Mouse (Mus musculus): ENCODE results near the gene Dennd1a.
"Not testable (repeated sequence)": the region's sequence is repeated elsewhere in the genome, so short reads cannot be mapped to it uniquely, and the experiment has no call there.

Gene Dennd1a

DNA sequence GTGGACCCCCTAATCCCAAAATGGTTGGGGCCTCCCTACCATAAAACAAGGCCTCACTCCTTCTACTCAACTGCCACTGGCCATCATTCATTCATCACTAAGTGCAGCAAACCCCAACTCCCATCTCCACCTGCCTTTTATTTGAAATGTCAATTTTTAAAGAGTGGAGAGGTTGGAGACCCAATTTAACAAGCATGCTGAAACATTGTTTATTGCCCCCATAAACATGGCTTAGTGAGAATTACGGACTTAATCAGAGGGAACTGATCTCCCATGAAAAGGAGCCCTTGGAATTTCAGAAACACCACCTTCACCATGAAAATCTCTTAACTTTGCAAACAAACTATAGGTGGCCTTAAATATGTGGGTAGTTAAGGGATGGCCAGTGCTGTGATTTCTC lies 315.5 kb downstream of the Dennd1a start:
- DNase-seq (ENCODE audit: low spot score in 2 of 2): no peak

DNA sequence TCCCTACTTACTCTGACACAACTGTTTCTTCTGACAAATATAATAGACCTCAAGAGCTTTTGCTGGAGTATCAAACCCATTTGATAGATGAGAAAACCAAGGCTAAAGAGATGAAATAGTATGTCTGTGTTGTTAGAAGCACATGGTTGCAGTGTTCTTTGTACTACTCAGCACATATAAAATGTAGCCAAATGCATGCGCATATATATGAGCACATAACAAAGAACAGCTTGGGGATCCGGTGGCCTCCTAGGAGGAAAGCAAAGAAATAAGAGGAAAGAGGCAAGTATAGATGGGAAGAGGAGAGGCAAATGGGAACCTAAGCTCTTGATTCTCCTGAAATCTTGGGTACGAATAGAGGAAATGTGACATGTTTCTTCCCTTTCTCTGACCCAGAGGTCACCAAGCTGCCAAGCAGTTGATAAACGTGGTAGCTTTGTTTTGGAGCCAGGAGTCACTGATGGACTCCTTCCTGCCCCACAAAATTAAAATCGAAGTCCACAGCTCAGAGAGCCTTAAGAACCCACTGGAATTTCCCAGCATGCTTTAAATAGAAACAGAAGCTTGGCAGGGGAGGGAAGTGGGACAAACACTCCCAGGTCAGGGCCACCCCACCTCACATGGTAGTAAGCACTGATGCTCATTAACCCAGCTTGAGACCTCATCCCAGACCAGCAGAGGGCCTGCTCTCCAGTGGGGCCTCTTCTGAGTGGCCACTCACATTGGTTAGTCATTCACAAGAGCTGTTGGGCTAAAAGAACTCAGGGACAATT lies 317.3 kb downstream of the Dennd1a start:
- no peak for DNase-seq (ENCODE audit: low spot score in 2 of 2)

DNA sequence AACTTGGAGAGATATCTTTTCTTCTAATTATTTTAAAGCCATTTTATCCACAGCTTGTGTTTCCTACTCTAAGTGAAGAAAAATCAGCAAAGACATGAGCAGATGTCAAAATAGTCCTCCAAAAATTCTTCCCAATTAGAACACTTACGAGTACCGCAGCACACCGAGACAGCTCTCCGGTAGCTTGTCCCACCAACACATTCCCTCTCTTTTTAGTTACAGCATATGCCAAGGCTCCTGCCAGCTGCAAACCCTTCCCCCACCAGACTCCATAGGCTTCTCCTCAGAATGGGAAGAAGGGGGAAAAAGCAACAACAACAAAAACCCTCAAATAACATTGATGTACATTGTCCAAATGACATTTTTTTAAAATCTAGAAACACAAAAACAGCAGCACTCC lies 322.7 kb downstream of the Dennd1a start:
- DNase-seq (ENCODE audit: low spot score in 2 of 2): no peak

DNA sequence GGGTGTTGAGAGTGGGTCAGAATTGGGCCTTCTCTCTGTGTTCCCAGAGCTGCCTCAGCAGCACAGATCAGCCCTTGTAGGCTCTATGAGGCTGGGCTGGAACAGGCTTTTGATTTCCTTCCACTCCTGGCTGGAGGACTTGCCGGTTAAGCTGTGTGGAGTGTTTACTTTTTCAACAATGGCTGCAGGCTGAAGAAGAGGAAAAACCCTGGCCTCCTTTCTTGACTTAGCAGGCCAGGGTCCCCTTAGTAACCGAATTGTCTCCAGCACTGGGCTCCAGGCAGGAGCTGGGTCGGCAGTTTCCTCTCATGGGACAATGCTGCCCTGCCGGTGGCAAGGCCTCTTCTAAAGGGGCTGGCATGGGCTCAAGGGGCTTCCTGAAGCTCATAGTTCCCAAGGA lies 323.8 kb downstream of the Dennd1a start:
- DNase-seq (ENCODE audit: low spot score in 2 of 2): no peak

DNA sequence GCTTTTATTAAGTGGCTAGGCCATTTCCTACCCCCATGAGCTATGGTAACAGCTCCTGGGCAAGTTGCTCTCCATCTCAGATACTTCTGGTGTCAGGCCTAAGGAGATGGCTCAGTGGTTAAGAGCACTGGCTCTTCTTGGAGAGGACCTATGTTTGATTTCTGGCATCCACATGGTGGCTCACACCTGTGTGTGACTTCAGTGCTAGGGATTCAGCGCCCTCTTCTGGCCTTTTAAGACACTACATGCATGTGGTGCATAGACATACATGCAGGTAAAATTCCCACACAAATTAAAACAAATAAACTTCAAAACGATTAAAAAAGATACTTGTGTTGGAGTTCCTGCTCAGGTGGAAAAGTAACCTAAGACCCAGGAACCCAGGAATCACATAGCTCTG lies 338.8 kb downstream of the Dennd1a start:
- peak in 1 of 2 experiments; percentile 18 for DNase-seq (ENCODE audit: low spot score in 2 of 2)

DNA sequence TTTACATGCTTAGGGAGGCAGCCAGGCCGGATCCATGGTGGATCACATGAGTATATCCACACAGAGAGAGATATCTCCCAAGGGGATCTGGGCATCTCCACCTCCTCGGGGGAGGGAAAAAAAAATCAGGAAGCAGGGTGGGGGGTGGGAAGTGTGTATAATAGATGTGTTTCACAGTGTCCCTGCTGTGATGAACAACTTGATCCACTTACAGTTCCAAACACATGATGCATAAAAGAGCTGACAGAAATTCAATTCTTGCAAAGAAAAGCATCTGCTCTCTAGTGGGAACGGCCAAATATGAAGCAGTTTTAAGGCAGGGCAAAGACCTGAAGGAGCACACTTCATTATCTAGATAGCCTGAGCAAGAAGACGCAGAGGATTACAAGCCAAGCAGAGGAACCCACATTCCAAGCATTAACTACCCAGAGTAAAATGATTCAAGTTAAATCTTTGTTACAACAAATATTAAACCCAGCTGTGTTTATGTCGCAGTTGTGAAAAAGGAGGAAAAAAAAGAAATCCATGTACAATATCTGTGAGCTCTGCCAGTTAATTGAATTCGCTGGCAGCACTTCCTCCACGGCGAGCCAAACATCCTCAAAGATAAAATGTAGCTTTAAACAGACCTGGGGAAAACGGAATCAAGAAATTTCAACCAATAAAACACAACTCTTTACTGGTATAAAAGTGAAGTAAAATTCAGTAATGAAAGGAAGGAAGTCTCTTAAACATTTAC lies 341.4 kb downstream of the Dennd1a start:
- DNase-seq (ENCODE audit: low spot score in 2 of 2): no peak

DNA sequence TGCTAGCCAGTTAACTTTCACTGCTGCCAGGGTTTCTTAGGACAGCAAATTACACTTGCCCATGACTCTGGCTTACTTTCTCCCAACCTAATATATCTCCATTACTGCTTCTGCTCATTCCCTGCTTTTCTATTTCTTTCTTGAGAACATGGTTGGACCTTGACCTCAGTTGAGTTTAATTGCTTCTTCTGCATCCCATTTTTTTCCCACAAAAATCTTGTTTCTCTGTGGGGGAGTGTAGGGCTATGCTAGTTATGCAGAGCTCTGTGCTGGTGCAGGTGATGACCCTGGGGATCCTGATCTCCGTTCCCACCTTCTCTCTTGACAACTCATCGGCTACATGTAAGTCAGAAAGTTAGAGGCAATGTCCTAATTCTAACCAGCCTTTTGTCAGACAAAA lies 344.3 kb downstream of the Dennd1a start:
- DNase-seq (ENCODE audit: low spot score in 2 of 2): no peak

DNA sequence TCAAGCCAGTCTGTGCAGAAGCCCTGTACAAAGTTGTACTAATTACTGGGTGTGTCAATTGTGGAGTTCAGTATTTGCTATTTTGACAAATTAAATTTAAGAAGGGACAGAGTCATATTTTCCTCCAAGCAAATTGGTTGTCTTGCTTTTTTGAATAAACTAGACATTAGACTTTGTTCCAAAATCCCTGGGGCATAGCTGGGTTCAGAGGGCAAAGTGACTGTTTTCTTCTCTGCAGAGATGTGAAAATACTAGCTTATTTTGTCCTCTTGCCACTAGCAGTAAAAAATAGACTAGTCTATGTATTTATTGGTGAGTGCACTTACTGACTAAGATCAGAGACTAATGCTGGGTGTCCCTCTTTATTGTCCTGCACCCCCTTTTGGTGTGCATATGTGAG lies 345.4 kb downstream of the Dennd1a start:
- DNase-seq (ENCODE audit: low spot score in 2 of 2): no peak

DNA sequence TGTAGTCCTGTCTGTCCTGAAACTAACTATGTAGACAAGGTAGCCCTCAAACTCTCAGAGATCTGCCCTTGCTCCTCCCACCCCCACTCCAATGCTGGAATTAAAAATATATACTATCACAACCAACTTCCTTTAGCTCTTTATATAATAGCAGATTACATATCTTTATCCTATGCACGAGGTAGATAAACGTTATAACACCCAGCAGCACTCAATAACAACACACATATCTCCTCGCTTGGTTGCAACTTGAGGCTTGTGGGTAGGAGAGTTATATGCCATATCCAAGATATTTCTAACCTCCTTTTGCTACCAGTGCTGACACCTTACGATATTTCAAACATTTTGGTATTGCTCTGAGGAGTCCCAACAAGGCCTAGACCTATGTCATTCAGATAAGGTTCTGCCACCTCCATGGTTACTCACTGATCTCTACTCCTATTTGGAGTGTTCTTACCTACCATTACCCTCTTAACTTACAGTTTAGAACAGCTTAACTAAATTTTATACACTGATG lies 346.3 kb downstream of the Dennd1a start:
- no peak for DNase-seq (ENCODE audit: low spot score in 2 of 2)

DNA sequence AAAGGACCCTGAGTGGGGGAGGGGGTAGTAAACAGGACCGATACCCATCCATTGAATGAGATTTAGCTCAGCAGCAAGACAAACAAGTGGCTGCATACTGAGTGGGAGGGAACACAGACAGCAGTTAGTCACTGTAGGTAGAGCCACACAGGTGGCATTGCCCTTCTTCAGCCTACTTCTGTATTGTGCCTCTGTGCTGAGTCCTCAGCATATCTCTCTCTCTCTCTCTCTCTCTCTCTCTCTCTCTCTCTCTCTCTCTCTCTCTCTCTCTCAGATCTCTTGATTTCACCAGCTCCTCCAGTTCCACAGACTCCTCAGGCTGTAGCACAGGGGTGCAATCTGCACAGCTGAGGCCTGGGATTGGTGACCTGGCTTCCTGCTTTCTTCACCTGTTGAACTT lies 347.2 kb downstream of the Dennd1a start:
- DNase-seq (ENCODE audit: low spot score in 2 of 2): no peak

DNA sequence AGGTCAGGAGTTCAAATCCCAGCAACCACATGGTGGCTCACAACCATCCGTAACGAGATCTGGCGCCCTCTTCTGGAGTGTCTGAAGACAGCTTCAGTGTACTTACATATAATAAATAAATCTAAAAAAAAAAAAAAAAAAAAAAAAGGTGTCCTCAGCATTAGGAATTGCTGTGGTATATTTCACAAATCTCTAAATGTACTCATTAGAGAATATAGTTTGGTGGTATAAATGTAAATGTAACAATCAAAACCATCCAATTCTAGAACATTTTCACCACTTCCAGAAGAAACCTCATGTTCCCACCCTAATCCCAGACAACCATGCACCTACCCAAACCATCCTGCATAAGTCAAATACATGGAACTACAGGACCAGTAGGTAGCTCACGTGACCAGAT lies 350.3 kb downstream of the Dennd1a start:
- DNase-seq (ENCODE audit: low spot score in 2 of 2): not testable (repeated sequence)

DNA sequence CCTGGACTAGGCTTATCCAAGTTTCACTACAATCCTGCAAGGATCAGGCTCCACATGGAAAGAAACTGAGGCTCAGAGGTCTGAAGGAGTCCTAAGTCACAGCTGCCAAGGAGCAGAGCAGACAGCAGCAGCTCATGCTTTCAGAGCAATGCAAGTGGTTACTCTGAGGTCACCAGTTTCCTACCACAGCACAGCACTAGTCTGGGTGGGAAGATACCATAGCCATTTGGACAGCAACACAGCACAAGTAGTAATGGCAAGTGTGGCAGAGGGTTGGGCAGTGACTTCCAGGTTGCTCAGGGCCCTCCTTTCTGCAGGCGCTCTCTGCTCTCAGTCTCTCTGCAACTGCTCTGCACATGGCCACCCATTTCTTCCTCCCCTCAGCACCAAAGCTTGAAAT lies 354.9 kb downstream of the Dennd1a start:
- DNase-seq (ENCODE audit: low spot score in 2 of 2): no peak

DNA sequence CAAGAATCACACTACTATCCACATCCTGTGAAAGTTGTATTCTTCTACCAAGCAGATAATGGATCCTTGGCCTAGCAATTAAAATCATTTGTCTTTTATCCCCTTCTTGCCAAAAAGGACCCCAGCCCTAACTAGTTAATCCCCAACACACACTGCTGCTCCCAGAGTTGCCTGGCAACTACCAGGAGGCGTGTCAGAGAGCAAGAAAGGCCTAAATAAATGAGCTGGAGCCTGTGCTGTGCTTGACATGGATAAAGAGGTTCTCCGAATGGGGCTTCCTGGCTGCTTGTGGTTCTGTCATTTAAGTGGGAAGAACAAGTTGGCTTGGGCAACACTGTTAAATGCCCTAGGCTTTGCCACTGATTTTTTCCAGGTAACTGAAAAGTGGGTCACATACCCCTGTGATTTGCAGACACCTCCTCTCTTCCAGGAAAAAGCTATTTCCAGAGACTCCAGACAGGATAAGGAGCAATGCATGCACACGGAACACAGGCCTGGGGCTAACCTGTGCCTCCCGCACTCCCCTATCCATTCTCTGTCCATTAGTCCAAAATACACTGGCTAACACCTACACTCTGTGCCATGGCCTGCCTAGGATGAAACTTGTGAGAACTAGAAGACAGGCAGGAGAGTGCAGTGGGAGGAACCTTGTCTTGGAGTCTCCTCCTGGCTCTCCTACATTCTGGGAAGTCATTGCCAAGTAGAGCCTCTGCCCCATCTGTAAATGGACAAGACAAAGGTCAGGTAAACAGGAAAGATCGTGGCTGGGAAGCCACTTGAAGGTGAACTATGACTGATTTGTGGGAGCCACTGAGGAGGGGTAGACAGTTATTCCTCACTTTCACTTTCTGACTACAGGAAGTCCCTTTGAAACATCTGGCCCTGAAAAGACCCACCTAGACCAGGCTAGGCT lies 355.9 kb downstream of the Dennd1a start:
- DNase-seq (ENCODE audit: low spot score in 2 of 2): no peak

DNA sequence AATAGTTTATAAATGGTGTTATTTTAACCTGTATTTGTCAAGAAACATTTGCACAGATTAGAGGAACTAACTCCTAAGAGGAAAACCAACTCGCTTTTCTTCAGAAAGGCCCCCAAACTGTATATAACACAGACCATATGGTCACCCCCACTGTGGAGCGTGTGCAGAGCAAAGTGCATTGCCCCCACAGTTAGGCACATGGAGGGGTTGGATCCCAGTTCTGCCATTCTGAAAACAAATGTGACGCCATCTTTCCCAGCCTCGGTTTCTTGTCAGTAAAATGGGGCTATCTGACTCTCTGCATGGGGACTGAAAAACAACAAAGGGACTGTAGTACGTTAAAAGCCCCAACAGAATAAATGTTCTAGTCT lies 361.1 kb downstream of the Dennd1a start:
- DNase-seq (ENCODE audit: low spot score in 2 of 2): no peak

DNA sequence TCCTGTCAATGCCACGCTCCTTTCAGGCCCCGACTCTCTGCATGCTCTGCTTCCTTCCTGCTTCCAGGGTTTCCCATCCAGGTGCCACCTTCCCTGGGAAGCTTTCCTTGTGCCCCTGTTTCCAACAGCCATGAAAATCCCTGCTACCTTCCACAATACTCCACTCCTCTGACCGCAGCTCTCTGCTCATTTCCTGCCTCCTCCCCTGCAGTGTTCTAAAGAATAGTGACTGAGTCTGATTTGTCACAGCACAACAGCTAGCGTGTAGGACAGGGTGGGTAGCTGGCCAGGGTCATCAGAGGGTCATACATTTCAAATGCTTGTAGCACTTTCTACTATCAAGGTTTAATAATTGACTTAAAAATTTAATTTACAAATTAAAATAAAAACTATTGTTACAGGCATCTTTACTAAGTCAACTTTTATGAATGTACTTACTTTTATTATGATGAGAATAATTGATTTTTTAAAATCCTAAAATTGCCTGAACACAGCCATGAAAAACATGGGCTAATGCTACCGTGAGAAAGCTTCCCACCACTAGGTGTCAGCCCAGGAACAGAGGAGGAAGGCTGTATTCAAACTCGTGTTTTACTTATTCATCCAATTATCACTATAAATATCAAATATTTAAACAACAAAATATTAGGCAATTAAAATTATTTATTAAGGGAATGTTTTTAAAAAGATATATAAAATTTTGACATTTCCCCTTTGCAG lies 361.6 kb downstream of the Dennd1a start:
- no peak for DNase-seq (ENCODE audit: low spot score in 2 of 2)

DNA sequence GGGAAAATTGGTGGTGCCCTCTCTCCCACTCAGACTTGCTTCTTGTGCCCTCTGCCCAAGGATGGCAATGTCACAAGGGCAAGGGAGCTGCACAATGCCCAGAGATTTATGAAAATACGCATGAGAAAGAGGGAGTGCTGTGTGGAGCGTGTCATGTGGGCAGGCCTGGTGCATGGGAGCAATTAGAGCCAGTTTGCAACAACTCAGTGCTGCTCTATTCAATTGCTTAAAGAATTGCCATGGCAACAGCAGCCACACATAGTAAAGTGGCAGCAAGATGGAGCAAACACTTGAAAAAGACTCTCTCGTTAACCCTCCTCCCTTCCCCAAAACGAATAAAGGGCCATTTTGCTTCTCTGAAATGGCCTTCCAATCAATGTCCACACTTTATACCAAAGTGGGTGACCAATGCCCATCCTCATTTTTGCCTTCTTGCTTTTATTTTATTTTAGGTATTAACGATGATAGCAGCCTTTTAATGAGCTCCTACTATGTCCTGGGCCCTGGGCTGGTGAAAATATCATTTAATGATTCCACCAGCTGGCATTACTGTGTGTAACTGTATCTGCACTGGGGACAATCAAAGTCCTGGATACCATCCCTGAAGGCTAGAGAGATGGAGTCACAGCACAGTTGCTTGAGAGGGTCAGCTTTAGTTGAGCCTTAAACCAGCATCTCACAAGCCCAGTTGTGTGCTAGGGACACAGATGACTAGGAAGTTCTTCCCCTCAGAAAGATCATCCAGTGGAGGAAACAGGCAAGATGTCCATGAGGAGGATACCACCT lies 378.3 kb downstream of the Dennd1a start:
- no peak for DNase-seq (ENCODE audit: low spot score in 2 of 2)

DNA sequence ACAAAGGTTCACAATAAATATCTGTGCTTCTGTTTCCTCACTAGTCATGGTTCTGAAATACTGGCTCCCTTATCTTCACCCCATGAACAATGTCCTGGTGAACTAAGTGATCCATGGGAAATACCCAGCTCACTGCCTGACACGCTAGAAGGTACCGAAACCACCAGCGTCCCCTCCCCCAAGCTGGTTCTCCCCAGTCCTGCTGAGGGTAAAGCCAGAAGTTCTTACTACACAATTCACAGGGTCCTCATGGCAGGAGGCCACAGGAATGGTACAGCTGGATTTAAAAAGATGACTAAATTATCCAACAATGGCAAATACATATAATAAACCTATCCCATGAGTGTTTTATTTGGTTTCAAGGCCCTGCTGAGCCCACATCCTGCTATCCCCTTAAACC lies 378.9 kb downstream of the Dennd1a start:
- no peak for DNase-seq (ENCODE audit: low spot score in 2 of 2)

DNA sequence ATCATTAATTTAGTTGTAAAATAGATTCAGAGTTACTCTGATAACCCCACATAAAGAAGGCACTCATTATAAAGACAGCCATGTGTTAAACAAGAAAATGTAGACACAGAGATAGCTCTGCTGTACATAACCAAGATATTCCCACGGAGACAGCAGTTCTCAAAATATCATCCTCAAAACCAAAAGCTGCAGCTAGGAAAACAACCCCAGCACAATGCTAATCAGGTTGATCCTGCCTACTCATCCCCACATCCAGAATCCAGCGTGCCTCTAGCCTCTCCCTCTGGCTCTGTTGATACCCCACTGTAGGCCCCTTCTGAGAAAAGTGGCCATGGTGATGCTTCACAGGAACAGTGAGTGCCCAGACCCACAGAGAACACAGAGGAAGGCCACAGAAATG lies 380.9 kb downstream of the Dennd1a start:
- DNase-seq (ENCODE audit: low spot score in 2 of 2): no peak

DNA sequence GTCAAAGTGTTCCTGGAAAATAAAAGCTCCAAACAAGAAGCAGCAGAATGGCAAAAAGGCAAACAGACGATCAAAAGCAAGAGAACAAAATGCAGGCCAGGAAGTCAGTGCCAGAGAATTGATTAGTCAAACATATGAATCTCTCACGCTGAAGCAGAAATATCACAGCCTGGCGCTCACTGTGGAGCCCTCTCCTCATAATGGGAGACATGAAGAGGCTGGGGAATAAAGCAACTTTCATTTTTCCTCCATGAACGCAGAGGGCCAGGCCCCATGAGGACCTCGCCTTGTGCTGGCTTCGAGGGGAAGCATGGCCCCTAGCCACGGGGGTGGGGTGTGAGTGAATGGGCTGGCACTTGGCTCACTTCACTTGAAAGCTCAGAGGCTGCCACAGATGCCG lies 383.9 kb downstream of the Dennd1a start:
- no peak for DNase-seq (ENCODE audit: low spot score in 2 of 2)

DNA sequence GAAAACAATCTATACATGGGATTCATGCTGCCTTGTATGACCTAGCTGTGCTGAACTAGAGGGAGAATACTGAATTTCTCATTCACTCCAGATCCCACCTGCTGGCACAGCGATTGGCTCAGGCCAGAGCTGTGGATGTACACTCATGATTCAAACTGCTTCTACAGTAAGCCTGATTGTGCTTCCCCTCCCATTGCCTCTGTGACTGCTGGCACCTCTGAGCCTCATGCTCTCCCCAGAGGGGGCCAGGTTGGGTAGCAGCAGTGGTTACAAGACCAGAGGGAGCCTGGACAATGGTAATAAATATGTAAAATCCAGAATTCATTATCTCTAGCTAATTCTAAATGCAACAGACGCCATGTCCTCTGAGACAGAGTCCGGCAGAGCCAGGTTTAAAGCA lies 404.0 kb downstream of the Dennd1a start:
- no peak for DNase-seq (ENCODE audit: low spot score in 2 of 2)

Data from thymus, postnatal 10 days (tissue).